Mouse (Mus musculus) heart, adult 2 months (tissue): Measurements from ENCODE around the gene Clba1.

Experiments
- CTCF ChIP-seq: fragments of 200-600 bp; IDR thresholded peaks from 2 replicates; pipeline ENCODE4 v1.8.1; 2022; ENCODE audit warnings: antibody characterized with exemption, mild to moderate bottlenecking, moderate library complexity
- POLR2A ChIP-seq: fragments of 200-500 bp; IDR thresholded peaks from 2 replicates; pipeline ENCODE4 v1.6.1; 2011; ENCODE audit warnings: mild to moderate bottlenecking, low read depth, low read length, control low read depth; ENCODE audit not compliant: insufficient read depth

DNA sequence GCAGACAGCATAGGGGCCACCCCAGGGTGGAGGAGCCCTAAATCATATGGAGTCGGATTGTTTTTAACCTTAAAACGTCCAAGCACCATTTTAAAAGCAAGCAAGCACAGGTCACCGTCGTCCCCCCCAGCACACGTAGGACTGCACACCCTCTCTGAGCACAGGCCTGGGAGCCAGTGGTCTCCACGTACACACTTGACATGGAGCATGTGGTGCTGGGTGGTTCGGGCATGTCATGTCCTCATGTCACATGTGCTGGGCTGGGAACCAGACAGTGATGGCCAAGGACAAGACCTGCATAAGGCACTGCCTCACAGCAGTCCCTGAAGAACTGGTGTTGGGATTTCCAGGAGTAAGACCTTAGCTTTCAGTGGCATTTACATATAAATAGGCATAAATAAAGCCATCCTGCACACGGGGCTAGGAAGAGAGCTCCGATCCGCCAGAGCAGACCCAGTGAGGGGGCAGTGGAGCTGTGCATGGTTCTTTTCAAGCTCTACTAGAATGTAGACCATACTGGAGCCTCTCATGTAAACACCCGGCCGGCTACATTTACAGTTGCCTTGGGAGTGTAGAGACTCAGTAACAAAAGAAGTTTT lies 11.8 kb downstream of the Clba1 start:
- TF ChIP-seq POLR2A = no peak
- no peak for TF ChIP-seq CTCF
